Mouse (Mus musculus): ENCODE results near the gene Cbx5. TPM values are rescaled to one million over a fixed set of nuclear protein-coding genes. Genes with fewer than 3 reads are reported as not detected.
"Not testable (repeated sequence)": the region's sequence is repeated elsewhere in the genome, so short reads cannot be mapped to it uniquely, and the experiment has no call there.

The Cbx5 gene
- total RNA-seq, 2 experiments from 2014 or later: 29.9 to 41.5 TPM

DNA sequence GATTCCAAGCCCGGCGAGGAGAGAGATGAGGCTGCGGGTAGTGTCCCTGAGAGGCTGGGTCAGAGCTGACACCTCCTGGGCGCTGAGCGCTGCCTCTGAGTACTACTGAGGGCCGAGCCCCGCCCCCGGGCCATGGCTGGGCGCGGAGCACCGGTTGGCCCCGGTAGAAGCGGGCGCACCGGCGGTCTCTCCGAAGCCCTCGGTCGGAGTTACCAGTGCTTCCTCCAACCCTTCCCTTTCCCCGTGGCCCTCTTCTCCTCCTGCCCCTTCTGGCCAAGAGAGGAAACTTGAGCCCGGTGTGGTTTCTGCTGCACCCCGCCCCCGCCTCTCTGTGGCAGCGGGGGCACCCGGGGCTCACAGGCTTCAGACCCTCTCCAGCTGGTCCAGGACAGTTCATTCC, 15.6 kb upstream of the Cbx5 start:
- peak; percentile 38 for DNase-seq
- intact Hi-C loops (cut with DNase I; ENCODE audit: low total_unique reads): no loop called here

DNA sequence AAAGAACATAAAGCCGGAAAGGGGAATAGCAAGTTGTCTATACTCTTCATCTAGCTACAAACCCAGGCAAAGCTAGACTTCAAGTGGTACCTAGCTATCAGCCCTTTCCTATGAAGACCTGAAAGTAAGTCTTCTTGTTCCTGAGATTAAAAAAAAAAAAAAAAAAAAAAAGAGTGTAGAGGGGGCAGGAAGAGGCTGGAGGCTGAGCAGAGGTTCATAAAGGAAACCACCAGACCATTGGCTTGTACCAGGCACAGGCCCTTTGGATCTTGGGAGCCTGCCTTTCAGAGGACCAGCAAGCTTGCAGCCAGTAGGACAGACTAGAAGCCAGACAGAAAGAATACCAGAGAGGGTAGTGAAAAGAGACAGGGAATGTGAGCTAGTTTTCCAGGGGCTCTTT, 13.7 kb upstream of the Cbx5 start:
- DNase-seq: no peak
- intact Hi-C loops (cut with DNase I; ENCODE audit: low total_unique reads): loop anchor here (5.0 kb wide), 1 partner anchor 49 kb away; no protein-coding TSS in a partner anchor

DNA sequence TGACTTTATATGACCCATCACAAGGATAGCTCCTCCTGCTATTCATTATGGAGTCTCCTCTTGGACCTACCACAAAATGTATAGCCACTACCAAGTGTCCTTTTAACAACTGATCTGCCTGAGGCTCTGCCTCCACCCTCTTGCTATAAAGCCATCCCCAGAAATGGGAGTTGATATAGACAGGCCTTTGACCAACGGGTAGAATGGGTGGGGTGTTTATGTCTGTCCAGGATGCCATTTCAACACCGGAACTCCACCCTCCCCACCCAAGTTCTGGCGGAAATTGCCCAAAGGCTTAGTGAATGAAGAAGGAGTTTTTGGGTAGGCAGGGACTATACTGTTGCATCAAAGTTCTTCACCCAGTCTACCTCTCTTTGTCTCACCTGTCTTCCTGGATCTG, 13.0 kb upstream of the Cbx5 start:
- DNase-seq: no peak
- intact Hi-C loops (cut with DNase I; ENCODE audit: low total_unique reads): loop anchor here (5.0 kb wide), 1 partner anchor 50 kb away; no protein-coding TSS in a partner anchor

DNA sequence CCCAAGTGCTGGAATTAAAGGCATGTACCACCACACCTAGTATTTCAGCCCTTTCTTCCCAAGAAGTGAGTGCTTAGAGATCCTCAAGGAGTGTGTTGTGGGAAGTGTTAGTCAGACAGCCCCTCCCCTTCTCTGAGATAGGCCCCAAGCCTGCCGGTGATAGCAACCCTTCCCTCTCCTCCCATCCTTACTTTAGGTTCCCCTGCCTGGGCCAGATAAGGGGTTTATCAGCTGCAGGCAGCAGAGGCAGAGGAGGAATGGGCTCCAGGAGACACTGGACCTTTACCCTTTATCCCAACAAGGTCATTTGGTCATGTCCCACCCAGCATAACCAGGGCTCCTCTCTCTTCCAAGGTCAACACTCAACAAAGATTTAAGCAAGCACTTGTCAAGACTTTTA, 12.0 kb upstream of the Cbx5 start:
- no peak for DNase-seq
- intact Hi-C loops (cut with DNase I; ENCODE audit: low total_unique reads): loop anchor here (5.0 kb wide), 1 partner anchor 51 kb away; no protein-coding TSS in a partner anchor

DNA sequence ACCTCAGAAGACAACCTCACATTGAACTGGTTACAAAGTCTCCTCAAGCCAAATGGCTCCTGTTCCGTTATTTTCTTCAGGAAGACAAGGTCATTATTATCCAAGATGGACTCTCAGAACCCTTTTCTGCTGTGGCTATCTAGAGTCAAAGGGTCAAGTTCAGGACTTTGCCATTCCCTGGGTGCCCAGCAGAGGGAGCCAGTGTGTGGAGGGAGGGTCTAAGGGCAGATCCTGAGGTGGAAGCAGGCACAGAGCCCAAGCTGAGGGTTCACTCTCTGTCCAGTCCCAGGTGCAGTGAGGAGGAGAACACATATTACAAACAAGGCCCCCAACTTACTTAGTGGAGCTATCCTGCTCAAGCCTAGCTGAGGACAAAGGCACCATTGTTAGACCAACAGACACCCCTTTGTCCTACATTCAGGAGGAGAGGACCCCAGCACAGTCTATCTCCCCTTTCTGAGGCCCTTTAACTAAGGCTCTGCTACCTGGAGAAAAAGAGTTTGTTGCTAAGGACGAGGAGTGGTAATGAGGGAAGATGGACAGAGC, 10.7 kb upstream of the Cbx5 start:
- peak; percentile 71 for DNase-seq
- intact Hi-C loops (cut with DNase I; ENCODE audit: low total_unique reads): loop anchor here (5.0 kb wide), 1 partner anchor 52 kb away; no protein-coding TSS in a partner anchor

DNA sequence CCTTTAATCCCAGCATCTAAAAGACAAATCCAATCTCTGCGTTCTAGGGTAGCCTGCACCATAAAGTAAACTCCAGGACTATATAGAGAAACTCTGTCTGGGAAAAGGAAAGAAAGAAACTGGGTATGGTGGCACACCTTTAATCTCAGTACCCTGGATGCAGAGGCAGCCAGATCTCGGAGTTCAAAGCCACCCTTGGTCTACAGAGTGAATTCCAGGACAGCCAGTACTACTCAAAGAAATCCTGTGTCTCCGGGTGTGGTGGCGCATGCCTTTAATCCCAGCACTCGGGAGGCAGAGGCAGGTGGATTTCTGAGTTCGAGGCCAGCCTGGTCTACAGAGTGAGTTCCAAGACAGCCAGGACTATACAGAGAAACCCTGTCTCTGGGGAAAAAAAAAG, 9.9 kb upstream of the Cbx5 start:
- DNase-seq; intact Hi-C loops (cut with DNase I; ENCODE audit: low total_unique reads): not testable (repeated sequence)

DNA sequence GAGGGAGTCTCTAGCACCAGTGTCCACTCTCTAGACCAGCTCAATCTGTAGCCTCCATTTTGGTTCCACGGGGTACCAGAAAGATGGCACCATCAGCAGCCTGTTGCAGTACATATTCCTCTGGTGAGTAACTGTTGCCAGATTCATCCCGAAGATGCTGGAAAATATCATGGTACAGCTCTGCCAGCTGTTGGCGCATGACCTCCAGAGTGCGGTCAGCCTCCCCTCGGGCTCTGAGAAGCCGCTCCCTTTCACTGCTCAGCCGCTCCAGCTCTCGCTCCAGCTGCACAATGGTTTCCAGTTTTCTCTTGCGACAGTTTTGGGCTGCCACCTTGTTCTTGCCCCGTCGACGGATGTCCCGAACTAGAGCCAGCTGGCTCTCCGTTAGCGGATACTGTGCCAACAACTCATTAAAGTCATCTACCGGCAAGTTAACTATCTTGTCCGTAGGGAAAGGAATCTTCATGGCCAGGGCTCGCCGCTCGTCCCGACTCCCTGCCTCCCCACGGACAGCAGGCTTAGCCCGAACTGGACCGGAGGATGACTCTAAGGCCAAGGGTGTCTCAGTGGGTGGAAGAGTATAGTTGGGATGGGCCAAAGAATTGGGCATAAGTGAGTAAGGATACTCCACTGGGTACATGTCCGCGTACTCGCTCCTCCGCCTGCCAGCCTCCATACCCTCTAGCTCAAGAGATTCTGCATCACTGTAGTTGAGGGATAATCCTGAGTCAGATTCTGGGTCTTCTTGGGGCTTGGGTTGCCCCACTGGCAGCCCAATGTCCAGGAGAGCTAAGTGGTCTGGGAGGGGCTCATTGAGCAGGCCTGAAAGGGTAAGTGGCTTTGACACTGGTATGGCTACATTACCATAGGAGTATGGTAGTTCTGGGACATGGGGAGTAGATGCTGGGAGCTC, 9.0 kb upstream of the Cbx5 start:
- intact Hi-C loops (cut with DNase I; ENCODE audit: low total_unique reads): no loop called here
- peak; percentile 39 for DNase-seq

DNA sequence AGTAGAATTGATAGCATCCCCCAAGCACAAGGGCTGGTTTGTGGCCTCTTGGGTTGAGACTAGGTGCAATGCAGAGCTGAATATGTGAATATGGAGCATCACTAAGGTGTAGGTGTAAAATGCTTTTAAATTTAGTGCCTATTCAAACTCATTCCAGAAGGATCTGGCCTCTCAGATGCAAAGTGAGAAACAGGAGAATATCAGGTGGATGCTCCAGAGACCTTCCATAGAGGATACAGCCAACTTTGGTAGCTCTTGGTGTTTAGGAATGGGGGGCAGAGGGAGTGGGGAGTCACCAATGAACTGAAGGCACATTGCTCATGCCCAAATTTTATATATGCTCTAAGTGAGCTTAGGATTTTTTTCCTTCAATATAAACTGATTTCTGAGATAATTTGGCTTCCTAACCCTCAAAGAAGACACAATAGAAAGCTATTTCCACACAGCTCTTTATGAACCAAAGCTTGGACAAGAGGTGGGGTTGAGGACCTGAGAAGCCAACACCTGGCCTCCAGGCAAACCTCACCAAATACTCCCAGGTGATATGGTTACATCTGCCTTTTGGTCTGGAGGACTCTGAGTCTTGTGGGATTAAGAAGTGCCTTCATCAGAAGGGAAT, 8.3 kb upstream of the Cbx5 start:
- no peak for DNase-seq
- intact Hi-C loops (cut with DNase I; ENCODE audit: low total_unique reads): no loop called here

DNA sequence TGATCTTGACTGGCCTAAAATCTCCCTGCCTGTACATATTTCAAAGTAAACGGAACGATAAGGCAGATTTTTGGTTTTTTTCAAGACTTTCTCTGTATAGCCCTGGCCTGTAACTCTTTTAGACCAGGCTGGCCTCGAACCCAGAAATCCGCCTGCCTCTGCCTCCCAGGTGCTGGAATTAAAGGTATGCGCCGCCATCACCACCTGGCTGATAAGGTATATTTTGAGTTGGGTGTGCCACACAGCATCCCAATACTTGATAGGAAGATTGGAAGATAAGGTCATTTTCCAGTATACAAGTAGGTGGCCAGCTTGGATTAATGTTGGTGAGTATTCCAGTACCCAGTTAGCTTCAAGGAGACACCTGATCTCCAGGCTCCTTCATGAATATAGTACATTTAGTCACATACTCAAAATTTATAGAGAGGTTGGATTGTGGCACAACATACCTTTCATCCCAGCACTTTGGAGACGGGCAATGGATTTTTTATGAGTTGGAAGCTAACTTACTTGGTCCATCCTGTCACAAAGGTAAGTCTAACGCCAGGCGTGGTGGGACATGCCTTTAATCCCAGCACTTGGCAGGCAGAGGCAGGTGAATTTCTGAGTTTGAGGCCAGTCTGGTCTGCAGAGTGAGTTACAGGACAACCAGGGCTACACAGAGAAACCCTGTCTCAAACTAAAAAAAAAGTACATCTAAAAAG, 7.6 kb upstream of the Cbx5 start:
- intact Hi-C loops (cut with DNase I; ENCODE audit: low total_unique reads): no loop called here
- no peak for DNase-seq

DNA sequence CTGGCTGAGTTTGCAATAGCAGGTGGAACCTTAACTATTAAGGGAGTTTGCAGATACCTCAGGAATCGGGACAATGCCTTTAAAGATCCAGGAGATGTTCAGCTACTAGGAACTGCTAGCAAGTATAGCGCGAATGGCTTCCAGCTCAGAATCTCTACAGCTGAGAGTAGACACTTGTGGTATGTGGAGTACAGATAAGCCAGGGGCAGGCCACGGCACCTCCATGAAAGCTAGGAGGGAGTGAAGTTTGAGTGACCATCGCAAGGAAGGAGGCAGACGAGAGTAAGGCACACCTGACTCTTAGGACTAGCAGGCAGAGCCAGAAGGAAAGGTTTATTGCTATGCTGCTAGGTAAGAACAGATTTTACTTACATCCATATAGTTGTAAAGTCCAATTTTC, 6.0 kb upstream of the Cbx5 start:
- no peak for DNase-seq
- intact Hi-C loops (cut with DNase I; ENCODE audit: low total_unique reads): no loop called here

DNA sequence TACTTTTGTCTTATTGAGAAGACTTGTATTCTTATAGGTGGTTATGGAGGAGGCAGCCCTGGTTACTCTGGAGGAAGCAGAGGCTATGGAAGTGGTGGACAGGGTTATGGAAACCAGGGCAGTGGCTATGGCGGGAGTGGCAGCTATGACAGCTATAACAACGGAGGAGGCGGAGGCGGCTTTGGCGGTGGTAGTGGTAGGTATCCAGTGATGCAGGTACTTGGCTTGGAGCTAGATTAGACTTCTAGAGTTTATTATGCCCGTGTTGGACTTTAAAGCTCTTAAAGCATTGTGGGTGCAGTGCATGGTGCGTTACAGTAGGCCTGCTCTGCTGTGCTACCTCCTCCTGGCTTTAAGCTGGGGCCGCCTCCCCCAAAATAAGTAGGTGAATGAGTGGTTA, 3.3 kb upstream of the Cbx5 start:
- intact Hi-C loops (cut with DNase I; ENCODE audit: low total_unique reads): no loop called here

DNA sequence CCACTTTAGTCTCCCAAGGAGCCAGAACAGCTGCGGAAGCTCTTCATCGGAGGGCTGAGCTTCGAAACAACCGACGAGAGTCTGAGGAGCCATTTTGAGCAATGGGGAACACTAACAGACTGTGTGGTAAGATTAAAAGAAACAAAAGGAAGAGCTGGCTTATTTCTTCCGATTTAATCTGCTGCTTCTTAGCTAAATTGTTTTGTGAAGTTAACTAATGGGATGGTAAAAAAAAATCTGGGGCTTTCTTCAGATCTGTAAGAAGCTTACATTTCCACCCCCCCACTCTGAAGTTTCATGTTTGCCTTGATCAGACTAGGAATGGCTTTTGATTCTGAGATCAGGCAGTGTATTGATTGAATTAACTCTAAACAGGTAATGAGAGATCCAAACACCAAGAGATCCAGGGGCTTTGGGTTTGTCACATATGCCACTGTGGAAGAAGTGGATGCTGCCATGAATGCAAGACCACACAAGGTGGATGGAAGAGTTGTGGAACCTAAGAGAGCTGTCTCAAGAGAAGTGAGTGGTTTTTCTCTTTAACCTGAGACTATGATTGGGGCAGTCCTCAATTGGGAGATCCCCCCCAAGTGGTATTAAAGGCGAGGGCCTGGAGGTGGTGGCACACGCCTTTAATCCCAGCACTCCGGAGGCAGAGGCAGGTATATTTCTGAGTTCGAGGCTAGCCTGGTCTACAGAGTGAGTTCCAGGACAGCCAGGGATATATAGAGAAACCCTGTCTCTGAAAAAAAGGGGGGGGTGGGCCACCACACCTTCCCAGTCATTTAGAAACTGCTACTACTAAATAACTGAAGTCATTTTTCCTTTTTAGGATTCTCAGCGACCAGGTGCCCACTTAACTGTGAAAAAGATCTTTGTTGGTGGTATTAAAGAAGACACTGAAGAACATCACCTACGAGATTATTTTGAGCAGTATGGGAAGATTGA, 1.7 kb upstream of the Cbx5 start:
- DNase-seq; intact Hi-C loops (cut with DNase I; ENCODE audit: low total_unique reads): not testable (repeated sequence)

More for the DNA sequence above, 3.3 kb upstream of the Cbx5 start:
- DNase-seq: no peak

DNA sequence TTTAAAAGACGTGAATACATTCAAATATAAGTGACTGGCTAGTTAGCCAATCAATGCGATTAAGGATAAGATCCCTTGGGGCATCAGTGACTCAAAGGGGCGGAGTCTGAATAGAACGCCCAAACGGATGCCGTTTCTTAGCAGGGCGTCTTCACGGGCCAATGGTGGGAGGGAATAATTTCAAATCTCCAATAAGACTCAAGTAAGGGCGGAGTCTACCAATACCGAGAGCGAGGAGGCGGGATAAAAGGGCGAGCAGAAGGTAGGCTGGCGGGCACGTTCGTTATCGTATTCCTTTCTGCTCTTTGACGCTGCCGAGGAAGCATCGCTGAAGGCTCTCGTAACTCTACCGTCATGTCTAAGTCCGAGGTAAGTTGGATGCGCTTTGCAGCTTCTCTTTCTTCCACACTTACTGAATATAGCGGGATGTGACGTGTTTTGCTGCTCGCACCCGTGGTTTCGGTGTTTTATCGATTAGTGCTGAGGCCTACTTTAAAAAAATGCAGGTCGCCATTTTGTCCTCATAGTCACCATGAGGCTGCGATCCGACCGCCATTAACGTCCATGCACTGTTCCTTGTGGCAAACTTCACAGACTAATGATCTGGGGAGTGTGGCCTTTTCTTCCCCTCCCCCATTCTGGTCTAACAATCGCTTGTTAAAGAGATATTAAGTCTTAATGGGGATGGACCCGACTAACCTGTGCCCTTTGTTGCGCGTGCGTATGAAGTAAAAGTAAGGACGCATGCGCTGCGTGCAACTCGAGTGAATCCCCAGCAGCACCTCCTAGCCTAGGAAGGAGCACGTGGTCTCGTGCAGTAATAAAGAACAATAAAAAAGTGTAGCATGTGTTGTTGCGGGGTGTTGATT, 778 bp upstream of the Cbx5 start, which contains the start of gene Hnrnpa1:
Gene Hnrnpa1 (plus strand): TSS at position 273 of the 869 bp plus-strand sequence.
- DNase-seq: peak; percentile 91
- intact Hi-C loops (cut with DNase I; ENCODE audit: low total_unique reads): no loop called here

DNA sequence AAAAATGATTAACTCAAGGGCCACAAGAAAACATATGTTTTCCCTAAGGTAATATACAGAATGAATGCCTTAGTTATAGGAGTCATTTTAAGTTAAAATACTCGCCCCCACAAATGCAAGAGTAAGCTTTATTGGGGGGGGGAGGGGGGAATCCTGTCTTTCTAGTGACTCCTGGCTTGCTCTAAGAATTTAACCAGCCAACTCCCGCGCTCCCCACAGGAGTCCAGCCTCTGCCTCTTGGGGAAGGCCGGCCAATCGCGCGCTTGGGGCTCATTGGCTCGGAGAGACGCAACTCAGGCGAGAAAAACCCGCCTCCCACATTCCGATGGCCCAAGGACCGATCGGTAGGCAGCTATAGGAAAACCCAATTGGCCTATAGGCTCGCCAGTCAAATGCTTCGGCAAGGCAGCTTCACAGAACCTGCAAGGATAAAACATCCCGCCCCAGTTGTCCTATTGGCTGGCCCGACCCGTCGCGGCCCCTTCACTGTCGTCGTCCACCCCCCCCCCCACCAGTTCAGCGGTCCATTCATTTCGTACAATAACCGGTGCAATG, 409 bp downstream of the Cbx5 start:
- DNase-seq: peak; percentile 93
- intact Hi-C loops (cut with DNase I; ENCODE audit: low total_unique reads): no loop called here

DNA sequence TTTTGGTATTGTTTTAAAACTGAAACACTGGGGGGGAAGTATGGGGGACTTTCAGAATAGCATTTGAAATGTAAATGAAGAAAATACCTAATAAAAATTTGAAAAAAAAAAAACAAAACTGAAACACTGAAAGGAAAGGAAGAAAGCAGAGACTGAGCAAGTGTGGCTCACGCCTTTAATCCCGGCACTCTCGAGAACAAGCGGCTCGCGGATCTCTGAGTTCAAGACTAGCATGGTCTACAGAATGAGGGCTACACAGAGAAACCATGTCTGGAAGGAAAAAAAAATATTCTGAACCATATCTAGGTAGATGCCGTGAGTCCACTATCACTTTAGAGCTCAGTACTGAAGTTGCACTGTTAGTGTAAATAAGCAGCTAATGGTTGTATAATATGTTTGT, 2.3 kb downstream of the Cbx5 start:
- DNase-seq: no peak
- intact Hi-C loops (cut with DNase I; ENCODE audit: low total_unique reads): no loop called here

DNA sequence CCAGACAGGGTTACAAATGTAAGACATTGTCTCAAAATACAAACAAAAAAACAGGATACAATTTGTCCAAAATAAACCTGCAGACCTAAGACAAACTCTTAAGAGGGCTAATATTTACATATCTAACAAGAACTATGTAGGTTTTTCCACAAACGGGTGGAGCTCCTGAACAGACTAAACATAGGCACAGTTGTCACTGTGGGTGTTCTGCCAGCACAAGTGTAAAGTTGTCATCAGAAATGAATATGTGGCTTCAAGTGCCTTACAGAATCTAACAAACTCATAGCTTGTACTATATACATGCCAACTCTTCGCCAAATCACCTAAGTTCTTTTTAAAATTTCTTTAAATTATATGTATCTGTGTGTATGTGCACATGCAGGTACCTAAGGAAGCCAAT, 6.5 kb downstream of the Cbx5 start:
- intact Hi-C loops (cut with DNase I; ENCODE audit: low total_unique reads): no loop called here
- no peak for DNase-seq

DNA sequence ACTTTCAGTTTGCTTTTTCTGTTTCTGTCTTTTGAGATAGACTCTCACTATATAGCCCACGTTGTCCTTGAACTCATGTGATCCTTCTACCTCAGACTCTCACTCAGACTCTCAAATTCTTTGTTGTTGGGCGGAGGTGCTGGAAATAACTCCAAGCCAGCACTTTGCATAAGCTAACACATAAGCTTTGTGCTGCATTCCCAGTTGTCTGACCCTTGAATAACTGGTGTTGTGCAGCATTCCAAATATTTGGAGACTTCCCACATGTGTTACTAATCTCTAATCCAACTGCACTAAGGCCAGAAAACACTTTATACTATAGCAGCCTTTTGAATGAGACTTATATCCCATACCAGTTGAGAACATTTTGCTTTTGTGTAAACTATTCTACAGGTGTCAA, 10.7 kb downstream of the Cbx5 start:
- DNase-seq: no peak
- intact Hi-C loops (cut with DNase I; ENCODE audit: low total_unique reads): no loop called here

DNA sequence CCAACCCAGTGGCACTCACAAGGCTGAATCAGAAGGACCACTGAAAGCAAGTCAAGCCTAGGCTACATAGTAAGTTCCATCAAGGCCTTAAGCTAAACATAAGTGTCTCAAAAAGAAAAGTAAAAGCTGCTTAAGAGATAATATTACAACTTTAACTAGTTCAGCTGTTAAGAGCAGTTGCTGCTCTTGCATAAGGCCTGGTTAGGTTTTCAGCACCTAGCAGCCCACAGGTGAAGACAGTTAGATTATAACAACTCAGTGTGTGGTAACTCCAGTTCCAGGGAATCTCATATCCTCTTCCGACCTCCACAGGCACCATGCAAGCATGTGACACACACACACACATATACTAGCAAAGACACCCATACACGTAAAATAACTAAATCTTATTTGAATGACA, 12.0 kb downstream of the Cbx5 start:
- intact Hi-C loops (cut with DNase I; ENCODE audit: low total_unique reads): no loop called here
- no peak for DNase-seq

All from gastrocnemius, postnatal 14 days (tissue).